ENCODE assay signal across 20 mouse cellular contexts in genomic region chr2:144418062-144418461, GRCm38 (mm10). TPM values are rescaled to one million over a fixed set of nuclear protein-coding genes. Genes with fewer than 3 reads are reported as not detected.
DNase-seq lines count a peak whose midpoint lies in the region; ATAC-seq and TF ChIP-seq lines count a peak whose summit lies in the region.
"Had no signal": no experiment of that assay in that cellular context is flagged by ENCODE, and none has a peak within 500 bp of the region (broad histone marks: within the 10 kb centered on the region; RNA-seq: fewer than 3 reads in every experiment).

No protein-coding gene starts in this region.

- WGBS in forebrain, embryonic 13.5 days: 24% methylated on average over 2 of the region's 2 CpGs
- 25% methylated on average over 2 of the region's 2 CpGs for whole genome bisulfite sequencing in forebrain, embryonic 11.5 days

- no peaks in the 10 kb centered on the region for H3K79me2 ChIP-seq in CH12.LX (replicated peaks; ENCODE audit: control insufficient read depth, extremely low read depth, insufficient read depth, poor library complexity, severe bottlenecking)

- 0 out of 2 replicates have a peak, but pooled peaks cover under 1% of the 10 kb centered on the region for H3K9me3 ChIP-seq in forebrain, embryonic 13.5 days (replicated peaks)
- no peaks in the 10 kb centered on the region for H3K9me3 ChIP-seq in forebrain, embryonic 11.5 days (ENCODE audit: control insufficient read depth, low read length)
- no peaks in the 10 kb centered on the region for H3K9me3 ChIP-seq in CH12.LX (replicated peaks; ENCODE audit: low read length)
- H3K9me3 ChIP-seq: embryonic facial prominence, embryonic 10.5 days; G1E; heart, embryonic 15.5 days; liver, embryonic 12.5 days had no signal

- dilution Hi-C loops in CH12.LX (cut with MboI; ENCODE audit: extremely low pct_ligation_motif_present, extremely low pct_unique_long_range_greater_than_20kb, low sequenced_read_pairs): no loop called here

- in situ Hi-C loops in CH12.LX (cut with MboI; ENCODE audit: low pct_ligation_motif_present, low pct_unique_long_range_greater_than_20kb, low sequenced_read_pairs): no loop called here

- no peak for TF ChIP-seq EP300 in CH12.LX (IDR thresholded peaks at IDR 0.05; ENCODE audit: low read length)

- H3K27me3 ChIP-seq in forebrain, embryonic 13.5 days: no peaks in the 10 kb centered on the region
- H3K27me3 ChIP-seq in forebrain, embryonic 11.5 days (ENCODE audit: control insufficient read depth, insufficient read depth, low read length): no peaks in the 10 kb centered on the region
- no peaks in the 10 kb centered on the region for H3K27me3 ChIP-seq in CH12.LX (replicated peaks)
- H3K27me3 ChIP-seq: heart, embryonic 15.5 days; liver, embryonic 12.5 days had no signal

- H3K9ac ChIP-seq in forebrain, embryonic 13.5 days: no peak overlapping the region
- no peak overlapping the region for H3K9ac ChIP-seq in forebrain, embryonic 11.5 days (ENCODE audit: low read length)
- no peak overlapping the region for H3K9ac ChIP-seq in CH12.LX (ENCODE audit: insufficient read depth, low read depth)
- H3K9ac ChIP-seq: heart, embryonic 15.5 days; liver, embryonic 12.5 days had no signal

- TF ChIP-seq POLR2A in CH12.LX (IDR thresholded peaks at IDR 0.05; ENCODE audit: low read depth, low read length): no peak

- no peak for DNase-seq in forebrain, embryonic 11.5 days (ENCODE audit: low spot score)
- DNase-seq in CH12.LX (ENCODE audit: extremely low read depth): peak; percentile 12
- peak; percentile 73 for DNase-seq in kidney, adult 11 months
- DNase-seq in kidney, postnatal 25 days: peak; percentile 46 to 76
- DNase-seq in layer of hippocampus, adult 2 months (ENCODE audit: low spot score in 2 of 2): no peak
- DNase-seq in heart, adult 11 months: no peak
- DNase-seq in left cerebral cortex, adult 18-20 months (ENCODE audit: low spot score in 2 of 2): no peak
- DNase-seq: cerebellum, adult 9-10 months; gastrocnemius, postnatal 36 days had no signal

- no peak for TF ChIP-seq RAD21 in CH12.LX (IDR thresholded peaks at IDR 0.05; ENCODE audit: low read depth, low read length)

- ATAC-seq in forebrain, embryonic 13.5 days: peak; percentile 56; the same call in 1 of the 2 replicates
- ATAC-seq in forebrain, embryonic 11.5 days (replicated peaks; ENCODE audit: low FRiP score): no peak; the same call in 1 of the 2 replicates
- ATAC-seq: inflammation-experienced regulatory T-cells, adult 6 months; liver, embryonic 12.5 days; lung, postnatal 0 days had no signal

- no peak overlapping the region for H3K4me3 ChIP-seq in forebrain, embryonic 13.5 days
- H3K4me3 ChIP-seq in forebrain, embryonic 11.5 days (ENCODE audit: low read depth, low read length): no peak overlapping the region
- H3K4me3 ChIP-seq in CH12.LX (replicated peaks in 1 of 3; ENCODE audit: low read depth in 2 of 3, low read length in 2 of 3, poor library complexity in 1 of 3): no peak overlapping the region
- H3K4me3 ChIP-seq in layer of hippocampus, adult 2 months: no peak overlapping the region
- H3K4me3 ChIP-seq: embryonic facial prominence, embryonic 10.5 days; heart, embryonic 15.5 days; left cerebral cortex, adult 2 months; liver, embryonic 12.5 days had no signal

- H3K27ac ChIP-seq in forebrain, embryonic 13.5 days: no peak overlapping the region
- H3K27ac ChIP-seq in forebrain, embryonic 11.5 days (ENCODE audit: low read depth, low read length): no peak overlapping the region
- H3K27ac ChIP-seq in CH12.LX (ENCODE audit: insufficient read depth, low read depth): no peak overlapping the region
- H3K27ac ChIP-seq in layer of hippocampus, adult 2 months: no peak overlapping the region
- H3K27ac ChIP-seq: embryonic facial prominence, embryonic 10.5 days; heart, embryonic 15.5 days; left cerebral cortex, adult 2 months; liver, embryonic 12.5 days had no signal

- no peak overlapping the region for H3K4me2 ChIP-seq in forebrain, embryonic 13.5 days
- H3K4me2 ChIP-seq in forebrain, embryonic 11.5 days (ENCODE audit: low read depth, low read length, severe bottlenecking): no peak overlapping the region
- no peak overlapping the region for H3K4me2 ChIP-seq in CH12.LX (ENCODE audit: insufficient read depth, low read depth, poor library complexity, severe bottlenecking)
- H3K4me2 ChIP-seq: heart, embryonic 15.5 days; liver, embryonic 12.5 days had no signal

- TF ChIP-seq CTCF in CH12.LX (conservative IDR thresholded peaks at IDR 0.05 in 1 of 2, IDR thresholded peaks at IDR 0.05 in 1 of 2; ENCODE audit: low read depth in 2 of 2, low read length in 2 of 2): no peak
- TF ChIP-seq CTCF in layer of hippocampus, adult 2 months (conservative IDR thresholded peaks at IDR 0.05): no peak

- peaks cover 14% of the 10 kb centered on the region for H3K4me1 ChIP-seq in forebrain, embryonic 13.5 days
- no peaks in the 10 kb centered on the region; the same call in 1 of the 2 replicates for H3K4me1 ChIP-seq in forebrain, embryonic 11.5 days (replicated peaks; ENCODE audit: control insufficient read depth, insufficient read depth, low read length)
- H3K4me1 ChIP-seq in CH12.LX (ENCODE audit: control insufficient read depth in 1 of 2, insufficient read depth in 2 of 2): peaks cover 0 to 24% of the 10 kb centered on the region in 2 experiments; a peak in 2 of 4 replicates
- H3K4me1 ChIP-seq: heart, embryonic 15.5 days had no signal

- 0 out of 2 replicates have a peak, but pooled peaks cover 7% of the 10 kb centered on the region for H3K36me3 ChIP-seq in forebrain, embryonic 13.5 days (ENCODE audit: poor library complexity, severe bottlenecking)
- H3K36me3 ChIP-seq in forebrain, embryonic 11.5 days (ENCODE audit: control insufficient read depth, insufficient read depth, low read length): no peaks in the 10 kb centered on the region
- H3K36me3 ChIP-seq in CH12.LX (replicated peaks in 1 of 2; ENCODE audit: control insufficient read depth in 1 of 2, insufficient read depth in 1 of 2, low read length in 1 of 2): peaks cover 0 to 2% of the 10 kb centered on the region in 2 experiments
- H3K36me3 ChIP-seq: G1E; heart, embryonic 15.5 days; liver, embryonic 12.5 days had no signal

TF ChIP-seq in CH12.LX, 34 proteins besides CTCF, POLR2A, EP300 and RAD21:
- no peak for TF ChIP-seq MXI1 (IDR thresholded peaks at IDR 0.05; ENCODE audit: low read depth, low read length)
- no peak for TF ChIP-seq BHLHE40 (IDR thresholded peaks at IDR 0.05; ENCODE audit: low read depth, low read length)
- no peak for TF ChIP-seq TBP (conservative IDR thresholded peaks at IDR 0.05; ENCODE audit: low read depth, low read length)
- TF ChIP-seq CHD2 (IDR thresholded peaks at IDR 0.05; ENCODE audit: low read length): no peak
- no peak for TF ChIP-seq POLR2AphosphoS2 (IDR thresholded peaks at IDR 0.05; ENCODE audit: low read depth, low read length)
- TF ChIP-seq JUN (IDR thresholded peaks at IDR 0.05; ENCODE audit: insufficient read depth, low read depth, low read length): no peak
- TF ChIP-seq ZMIZ1 (IDR thresholded peaks at IDR 0.05; ENCODE audit: low read depth, low read length): no peak
- TF ChIP-seq NRF1 (IDR thresholded peaks at IDR 0.05; ENCODE audit: low read depth, low read length): no peak
- TF ChIP-seq PAX5 (IDR thresholded peaks at IDR 0.05; ENCODE audit: low read length): no peak
- no peak for TF ChIP-seq UBTF (IDR thresholded peaks at IDR 0.05; ENCODE audit: low read depth, low read length)
- no peak for TF ChIP-seq JUND (conservative IDR thresholded peaks at IDR 0.05; ENCODE audit: low read depth, low read length)
- no peak for TF ChIP-seq ELF1 (IDR thresholded peaks at IDR 0.05; ENCODE audit: low read depth, low read length)
- TF ChIP-seq ZNF384 (IDR thresholded peaks at IDR 0.05; ENCODE audit: low read depth, low read length): no peak
- no peak for TF ChIP-seq ZC3H11A (IDR thresholded peaks at IDR 0.05; ENCODE audit: low read depth, low read length)

RNA-seq across cellular contexts. Expression of gene Pet117, which starts 49.3 kb away (rescaled TPM):
- polyA plus RNA-seq in forebrain, embryonic 13.5 days (2015; fragmentation: Nextera tagmentation; extraction: Ambion mirVana): 2.8 and 3.6 TPM in 2 replicates
- polyA plus RNA-seq in forebrain, embryonic 11.5 days (2014; fragmentation: Nextera tagmentation; extraction: Ambion mirVana): 4.7 TPM in 1 of 2 replicates, not detected in the other
- total RNA-seq in CH12.LX (2012; rRNA removed) (not detected in 2 replicates), CH12.LX (2014; rRNA removed) (not detected in 2 replicates)
- polyA plus RNA-seq in CH12.LX (2012; ENCODE audit: insufficient read length, low read depth): 12.3 and 14.5 TPM in 2 replicates
- total RNA-seq in layer of hippocampus, adult 2 months (2021): 1 to 10 TPM; 7.7 to 7.9 TPM
- total RNA-seq in left cerebral cortex, adult 18-20 months (2021): 10 to 100 TPM in 1 of 2 experiments, 1 to 10 TPM in 1; 3.2 to 11.0 TPM
- total RNA-seq: G1E had no signal
- polyA plus RNA-seq: embryonic facial prominence, embryonic 10.5 days; liver, embryonic 12.5 days; neural tube, embryonic 14.5 days; testis, adult 2 months; urinary bladder, adult 2 months had no signal

RNA-seq across cellular contexts. Expression of gene Kat14, which starts 49.3 kb away (rescaled TPM):
- polyA plus RNA-seq in forebrain, embryonic 13.5 days (2015; fragmentation: Nextera tagmentation; extraction: Ambion mirVana): 29.8 and 39.3 TPM in 2 replicates
- 39.9 and 44.9 TPM in 2 replicates for polyA plus RNA-seq in forebrain, embryonic 11.5 days (2014; fragmentation: Nextera tagmentation; extraction: Ambion mirVana)
- total RNA-seq in CH12.LX (2012; rRNA removed): 25.7 and 30.9 TPM in 2 replicates
- 24.3 and 25.9 TPM in 2 replicates for total RNA-seq in CH12.LX (2014; rRNA removed)
- 54.4 and 56.2 TPM in 2 replicates for polyA plus RNA-seq in CH12.LX (2012; ENCODE audit: insufficient read length, low read depth)
- total RNA-seq in layer of hippocampus, adult 2 months (2021): 10 to 100 TPM; 31.4 to 32.7 TPM
- 10 to 100 TPM; 38.0 to 39.6 TPM for total RNA-seq in left cerebral cortex, adult 18-20 months (2021)

Comparison
In these comparisons a context has a peak if more than half of its experiments do, and no peak if none do; other contexts are left out.
1. DNase-seq: peak in CH12.LX (single experiment), kidney, adult 11 months (single experiment) and kidney, postnatal 25 days (2 of 2); none in forebrain, embryonic 11.5 days (single experiment), layer of hippocampus, adult 2 months (0 of 2), heart, adult 11 months (single experiment) and left cerebral cortex, adult 18-20 months (0 of 2).
2. RNA of gene Pet117, which starts 49.3 kb away (total RNA-seq): 3.2 to 11.0 TPM in left cerebral cortex, adult 18-20 months and 7.7 to 7.9 TPM in layer of hippocampus, adult 2 months; not detected in CH12.LX; every median in the first group is over 4 times any median in the second.